Mouse (Mus musculus) testis, adult 2 months (tissue): ENCODE data around the gene Man2b2.

Source experiments
- CTCF ChIP-seq: fragments of 200-500 bp; IDR thresholded peaks from 2 replicates; pipeline ENCODE4 v1.5.1; 2012; ENCODE audit warnings: low read depth, mild to moderate bottlenecking, inconsistent platforms, low read length, moderate library complexity; ENCODE audit not compliant: control insufficient read depth, insufficient read depth, insufficient replicate concordance
- POLR2A ChIP-seq: fragments of 200-500 bp; IDR thresholded peaks from 2 replicates; pipeline ENCODE4 v1.6.1; 2012; ENCODE audit warnings: low read depth, mild to moderate bottlenecking, inconsistent platforms, low read length, moderate library complexity; ENCODE audit not compliant: control insufficient read depth

- TF ChIP-seq CTCF = no peak
- TF ChIP-seq POLR2A = no peak
Observed at GRCm38 (mm10) chr5:36841701-36842100, 11.2 kb upstream of the Man2b2 start.
